Mouse (Mus musculus): ENCODE data around the gene Sec13. TPM values are rescaled to one million over a fixed set of nuclear protein-coding genes. Genes with fewer than 3 reads are reported as not detected.
A peak's percentile ranks its signal among the peaks of the same experiment; 100 is the strongest.

The Sec13 gene
- polyA plus RNA-seq, 1 experiment from 2014 or later, result 381 TPM

DNA sequence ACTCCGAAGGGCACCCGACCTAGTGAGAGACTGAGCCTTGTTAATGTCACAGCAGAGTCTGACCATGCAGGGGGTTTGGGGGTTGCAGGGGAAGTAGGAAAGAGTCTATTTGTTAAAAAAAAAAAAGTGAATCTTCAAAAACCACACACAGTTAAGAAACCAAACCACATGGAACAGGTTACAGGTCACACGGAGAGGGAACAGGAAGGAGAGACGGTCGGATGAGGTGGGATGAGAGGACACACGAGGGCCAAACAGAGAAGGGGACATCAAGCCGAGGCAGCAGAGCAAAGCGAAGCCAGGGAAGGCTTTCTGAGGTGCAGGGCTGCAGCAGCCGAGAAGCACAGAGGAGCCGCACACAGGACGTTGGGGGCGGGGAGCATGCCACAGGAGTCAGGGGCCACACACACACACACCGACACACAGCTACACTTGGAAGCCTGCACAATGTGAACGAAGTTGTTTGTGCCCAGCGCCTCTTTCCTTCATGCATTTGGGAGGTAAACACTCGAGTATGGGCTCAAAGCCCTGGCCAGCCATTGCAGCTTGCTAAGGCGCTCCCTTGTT, 8.7 kb upstream of the Sec13 start:
- no peak for TF ChIP-seq CTCF (IDR thresholded peaks at IDR 0.05; ENCODE audit: low read depth)
- Histone ChIP-seq H3K4me3 (ENCODE audit: low read depth, low read length) (no peak overlapping the region), H3K4me2 (replicated peaks; ENCODE audit: low read depth) (no peak overlapping the region), H3K27me3 (replicated peaks; ENCODE audit: control insufficient read depth, insufficient read depth, low read length) (peaks cover 16% of the 10 kb centered on the region; the same call in 1 of the 2 replicates), H3K9me3 (ENCODE audit: control insufficient read depth) (no peaks in the 10 kb centered on the region), H3K27ac (ENCODE audit: low read depth, low read length) (no peak overlapping the region), H3K36me3 (ENCODE audit: control insufficient read depth, insufficient read depth) (no peaks in the 10 kb centered on the region), H3K4me1 (replicated peaks; ENCODE audit: control insufficient read depth, insufficient read depth, low read length) (no peaks in the 10 kb centered on the region), H3K9ac (ENCODE audit: low read depth, low read length) (no peak overlapping the region)
- ATAC-seq, result no peak
- WGBS, result 64% methylated on average over 17 of the region's 17 CpGs

DNA sequence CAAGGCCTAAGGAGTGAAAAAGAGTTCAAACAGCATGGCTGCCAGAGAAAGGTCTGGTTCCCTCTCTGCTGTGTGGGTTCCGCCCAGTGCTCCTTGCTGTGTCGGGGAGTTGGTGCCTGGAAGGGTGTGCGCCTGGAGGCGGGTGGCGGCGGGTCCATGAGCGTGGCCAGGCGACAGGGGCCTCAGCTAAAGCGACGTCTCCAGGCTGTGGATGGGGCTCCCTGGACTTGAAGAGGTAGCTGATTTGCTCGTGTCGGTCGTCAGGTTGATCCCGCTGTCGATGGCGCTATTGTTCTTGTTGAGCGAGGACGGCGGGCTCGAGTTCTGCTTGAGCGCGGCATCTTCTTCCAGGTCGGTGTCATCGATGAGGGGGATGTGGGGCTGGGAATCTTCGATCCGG, 7.8 kb upstream of the Sec13 start:
- H3K9me3 ChIP-seq (ENCODE audit: control insufficient read depth), result no peaks in the 10 kb centered on the region
- no peak overlapping the region for H3K4me3 ChIP-seq (ENCODE audit: low read depth, low read length)
- no peak for ATAC-seq
- peaks cover 16% of the 10 kb centered on the region; the same call in 1 of the 2 replicates for H3K27me3 ChIP-seq (replicated peaks; ENCODE audit: control insufficient read depth, insufficient read depth, low read length)
- H3K27ac ChIP-seq (ENCODE audit: low read depth, low read length), result no peak overlapping the region
- H3K36me3 ChIP-seq (ENCODE audit: control insufficient read depth, insufficient read depth), result no peaks in the 10 kb centered on the region
- no peak for TF ChIP-seq CTCF (IDR thresholded peaks at IDR 0.05; ENCODE audit: low read depth)
- 26% methylated on average over 26 of the region's 26 CpGs for WGBS
- H3K4me2 ChIP-seq (replicated peaks; ENCODE audit: low read depth), result peak overlapping the region; percentile 45
- H3K9ac ChIP-seq (ENCODE audit: low read depth, low read length), result no peak overlapping the region
- H3K4me1 ChIP-seq (replicated peaks; ENCODE audit: control insufficient read depth, insufficient read depth, low read length), result no peaks in the 10 kb centered on the region

DNA sequence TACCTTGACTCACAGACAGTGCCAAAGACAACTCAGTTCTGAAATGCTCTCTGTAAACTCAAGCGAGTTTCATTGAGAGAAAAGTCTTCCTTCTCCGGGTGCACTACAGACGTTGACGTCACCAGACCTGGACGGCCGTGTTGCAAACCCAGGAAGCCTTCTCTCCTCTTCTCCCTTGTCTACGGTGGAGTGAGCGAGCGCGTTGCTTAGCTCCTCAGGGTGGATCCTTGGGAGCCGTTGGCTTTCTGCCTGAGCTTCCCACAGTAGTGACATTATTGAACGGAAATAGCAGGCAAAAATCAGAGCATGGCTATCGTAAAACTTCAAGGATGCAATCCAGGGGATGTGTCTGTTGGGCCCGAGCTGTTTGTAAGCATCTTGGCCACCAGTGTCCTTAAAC, 6.7 kb upstream of the Sec13 start:
- H3K4me2 ChIP-seq (replicated peaks; ENCODE audit: low read depth), result no peak overlapping the region
- no peaks in the 10 kb centered on the region for H3K4me1 ChIP-seq (replicated peaks; ENCODE audit: control insufficient read depth, insufficient read depth, low read length)
- H3K27ac ChIP-seq (ENCODE audit: low read depth, low read length), result no peak overlapping the region
- 77% methylated on average over 14 of the region's 14 CpGs for WGBS
- H3K9me3 ChIP-seq (ENCODE audit: control insufficient read depth), result no peaks in the 10 kb centered on the region
- TF ChIP-seq CTCF (IDR thresholded peaks at IDR 0.05; ENCODE audit: low read depth), result no peak
- H3K36me3 ChIP-seq (ENCODE audit: control insufficient read depth, insufficient read depth), result no peaks in the 10 kb centered on the region
- H3K27me3 ChIP-seq (replicated peaks; ENCODE audit: control insufficient read depth, insufficient read depth, low read length), result peaks cover 16% of the 10 kb centered on the region; the same call in 1 of the 2 replicates
- H3K4me3 ChIP-seq (ENCODE audit: low read depth, low read length), result no peak overlapping the region
- no peak overlapping the region for H3K9ac ChIP-seq (ENCODE audit: low read depth, low read length)
- ATAC-seq, result no peak

DNA sequence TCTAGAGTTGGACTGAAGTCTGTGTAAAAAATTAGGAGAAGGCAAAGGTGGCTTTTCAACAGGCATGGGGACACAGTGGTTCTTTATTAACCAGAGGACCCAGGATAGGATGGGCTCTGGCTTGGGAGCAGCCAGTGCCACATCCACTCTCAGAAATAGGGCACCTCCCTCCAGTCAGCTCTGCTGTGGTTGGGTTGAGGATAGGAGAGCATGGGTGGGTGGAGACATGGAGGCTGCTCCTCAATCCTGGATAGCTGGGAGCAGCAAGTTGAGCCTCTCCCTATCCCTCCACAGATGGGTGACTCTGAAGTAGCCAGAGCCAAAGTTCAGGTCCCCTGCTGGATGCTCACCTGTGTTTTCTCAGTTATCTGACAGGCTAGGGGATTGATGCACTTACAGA, 4.6 kb upstream of the Sec13 start:
- H3K4me3 ChIP-seq (ENCODE audit: low read depth, low read length), result no peak overlapping the region
- H3K4me2 ChIP-seq (replicated peaks; ENCODE audit: low read depth), result no peak overlapping the region
- H3K9ac ChIP-seq (ENCODE audit: low read depth, low read length), result no peak overlapping the region
- H3K9me3 ChIP-seq (ENCODE audit: control insufficient read depth), result no peaks in the 10 kb centered on the region
- TF ChIP-seq CTCF (IDR thresholded peaks at IDR 0.05; ENCODE audit: low read depth), result no peak
- no peak overlapping the region for H3K27ac ChIP-seq (ENCODE audit: low read depth, low read length)
- no peaks in the 10 kb centered on the region for H3K4me1 ChIP-seq (replicated peaks; ENCODE audit: control insufficient read depth, insufficient read depth, low read length)
- H3K36me3 ChIP-seq (ENCODE audit: control insufficient read depth, insufficient read depth), result no peaks in the 10 kb centered on the region
- no peak for ATAC-seq
- peaks cover 16% of the 10 kb centered on the region; the same call in 1 of the 2 replicates for H3K27me3 ChIP-seq (replicated peaks; ENCODE audit: control insufficient read depth, insufficient read depth, low read length)

DNA sequence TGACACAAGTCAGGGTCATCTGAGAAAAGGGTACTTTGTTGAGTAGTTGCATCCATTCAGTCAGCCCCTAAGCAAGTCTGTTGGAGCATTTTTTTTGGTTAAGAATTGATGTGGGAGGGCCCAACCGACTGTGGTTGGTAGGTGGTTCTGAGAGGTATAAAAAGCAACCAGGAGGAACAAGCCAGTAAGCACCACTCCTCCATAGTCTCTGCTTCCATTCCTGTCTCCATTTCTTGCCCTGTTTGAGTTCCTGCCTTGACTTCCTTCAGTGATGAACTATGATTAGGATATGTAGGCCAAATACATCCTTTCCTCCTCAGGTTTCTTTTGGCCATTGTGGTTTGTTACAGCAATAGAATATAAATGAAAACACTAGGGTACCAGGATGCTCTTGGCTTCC, 2.6 kb upstream of the Sec13 start:
- no peak overlapping the region for H3K9ac ChIP-seq (ENCODE audit: low read depth, low read length)
- H3K27me3 ChIP-seq (replicated peaks; ENCODE audit: control insufficient read depth, insufficient read depth, low read length), result peaks cover 3% of the 10 kb centered on the region; the same call in 1 of the 2 replicates
- H3K9me3 ChIP-seq (ENCODE audit: control insufficient read depth), result no peaks in the 10 kb centered on the region
- 48% methylated on average over 1 of the region's 1 CpGs for WGBS
- H3K36me3 ChIP-seq (ENCODE audit: control insufficient read depth, insufficient read depth), result no peaks in the 10 kb centered on the region
- H3K4me2 ChIP-seq (replicated peaks; ENCODE audit: low read depth), result no peak overlapping the region
- no peak overlapping the region for H3K27ac ChIP-seq (ENCODE audit: low read depth, low read length)
- peaks cover 2% of the 10 kb centered on the region; the same call in 1 of the 2 replicates for H3K4me1 ChIP-seq (replicated peaks; ENCODE audit: control insufficient read depth, insufficient read depth, low read length)
- H3K4me3 ChIP-seq (ENCODE audit: low read depth, low read length), result no peak overlapping the region
- no peak for TF ChIP-seq CTCF (IDR thresholded peaks at IDR 0.05; ENCODE audit: low read depth)
- no peak for ATAC-seq

DNA sequence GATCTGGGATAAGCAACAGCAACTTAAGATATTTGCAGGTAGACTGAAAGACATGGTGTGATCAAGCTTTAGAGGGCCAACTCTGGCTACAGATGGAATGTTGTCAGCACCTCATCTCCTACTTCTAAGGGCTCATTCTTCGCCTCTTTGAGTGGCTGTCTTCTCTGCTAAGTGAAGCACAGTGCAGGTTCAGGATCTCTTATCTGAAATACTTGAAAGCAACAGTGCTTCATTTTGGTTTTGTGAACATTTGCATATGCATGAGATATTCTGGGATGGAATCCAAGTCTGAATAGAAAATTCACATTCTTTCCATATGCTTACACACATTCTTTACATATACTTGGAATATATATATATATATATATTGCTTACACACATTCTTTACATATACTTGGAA, 1.8 kb upstream of the Sec13 start:
- WGBS, result 91% methylated on average over 1 of the region's 1 CpGs
- ATAC-seq, result no peak
- no peak overlapping the region for H3K4me3 ChIP-seq (ENCODE audit: low read depth, low read length)
- H3K27ac ChIP-seq (ENCODE audit: low read depth, low read length), result no peak overlapping the region
- no peak for TF ChIP-seq CTCF (IDR thresholded peaks at IDR 0.05; ENCODE audit: low read depth)
- no peak overlapping the region for H3K9ac ChIP-seq (ENCODE audit: low read depth, low read length)
- H3K9me3 ChIP-seq (ENCODE audit: control insufficient read depth), result no peaks in the 10 kb centered on the region
- peaks cover 2% of the 10 kb centered on the region; the same call in 1 of the 2 replicates for H3K4me1 ChIP-seq (replicated peaks; ENCODE audit: control insufficient read depth, insufficient read depth, low read length)
- H3K36me3 ChIP-seq (ENCODE audit: control insufficient read depth, insufficient read depth), result 0 out of 2 replicates have a peak, but pooled peaks cover under 1% of the 10 kb centered on the region
- no peak overlapping the region for H3K4me2 ChIP-seq (replicated peaks; ENCODE audit: low read depth)
- H3K27me3 ChIP-seq (replicated peaks; ENCODE audit: control insufficient read depth, insufficient read depth, low read length), result no peaks in the 10 kb centered on the region

Data from intestine, postnatal 0 days (tissue).